Mouse (Mus musculus) midbrain, embryonic 14.5 days (tissue): Measurements from ENCODE around the gene Tiam1. TPM values are rescaled to one million over a fixed set of nuclear protein-coding genes. Genes with fewer than 3 reads are reported as not detected.

Source experiments
- ATAC-seq: fragments of 200-750 bp; cut with Nextera tagmentation; 2 replicates; pipeline ENCODE4 v1.8.0; 2017; ENCODE audit warnings: moderate number of reproducible peaks, moderate library complexity; ENCODE audit not compliant: low FRiP score, low TSS enrichment
- DNase-seq: peaks from one replicate; pipeline ENCODE4 v3.0.0-alpha.2; 2015
- H3K27ac ChIP-seq: fragments of 300-500 bp; sonication (generic); replicated peaks from 2 replicates; pipeline ENCODE4 v1.5.1; 2014; ENCODE audit warnings: mild to moderate bottlenecking, low read depth, low read length, moderate library complexity
- H3K27me3 ChIP-seq: fragments of 300-500 bp; sonication (generic); 2 replicates; pipeline ENCODE4 v1.6.1; 2014; ENCODE audit warnings: low read length, control low read depth, mixed read lengths; ENCODE audit not compliant: control insufficient read depth, insufficient read depth
- H3K36me3 ChIP-seq: fragments of 300-500 bp; sonication (generic); 2 replicates; pipeline ENCODE4 v1.6.1; 2014; ENCODE audit warnings: low read length, control low read depth; ENCODE audit not compliant: control insufficient read depth, insufficient read depth
- H3K4me1 ChIP-seq: fragments of 300-500 bp; sonication (generic); 2 replicates; pipeline ENCODE4 v1.6.1; 2014; ENCODE audit warnings: mild to moderate bottlenecking, antibody characterized with exemption, low read length, control low read depth; ENCODE audit not compliant: control insufficient read depth, insufficient read depth
- H3K4me2 ChIP-seq: fragments of 300-500 bp; sonication (generic); 2 replicates; pipeline ENCODE4 v1.6.1; 2014; ENCODE audit warnings: mild to moderate bottlenecking, low read length, moderate library complexity
- H3K4me3 ChIP-seq: fragments of 300-500 bp; sonication (generic); replicated peaks from 2 replicates; pipeline ENCODE4 v1.5.1; 2014; ENCODE audit warnings: low read depth, low read length
- H3K9ac ChIP-seq: fragments of 300-500 bp; sonication (generic); replicated peaks from 2 replicates; pipeline ENCODE4 v1.6.1; 2014; ENCODE audit warnings: mild to moderate bottlenecking, low read length, moderate library complexity
- H3K9me3 ChIP-seq: fragments of 300-500 bp; sonication (generic); 2 replicates; pipeline ENCODE4 v1.6.1; 2016; ENCODE audit warnings: low read length, control low read depth, mixed read lengths; ENCODE audit not compliant: control insufficient read depth
- WGBS: fragments of 180-500 bp; shearing (Covaris S2); extraction: QIAGEN DNeasy Blood & Tissue Kit; methylation state at CpG from one replicate; pipeline ENCODE4 v1.1.7; 2014; 5-methylcytosine and 5-hydroxymethylcytosine counted together
- polyA plus RNA-seq: library from polyadenylated mRNA; unstranded; fragments of >200 nt; fragmentation: Nextera tagmentation; extraction: Ambion mirVana; gene quantifications from 2 replicates; pipeline ENCODE4 v1.2.1, GENCODE M21; 2014

The Tiam1 gene
- polyA plus RNA-seq, 1 experiment from 2014 or later = 34.6 TPM

DNA sequence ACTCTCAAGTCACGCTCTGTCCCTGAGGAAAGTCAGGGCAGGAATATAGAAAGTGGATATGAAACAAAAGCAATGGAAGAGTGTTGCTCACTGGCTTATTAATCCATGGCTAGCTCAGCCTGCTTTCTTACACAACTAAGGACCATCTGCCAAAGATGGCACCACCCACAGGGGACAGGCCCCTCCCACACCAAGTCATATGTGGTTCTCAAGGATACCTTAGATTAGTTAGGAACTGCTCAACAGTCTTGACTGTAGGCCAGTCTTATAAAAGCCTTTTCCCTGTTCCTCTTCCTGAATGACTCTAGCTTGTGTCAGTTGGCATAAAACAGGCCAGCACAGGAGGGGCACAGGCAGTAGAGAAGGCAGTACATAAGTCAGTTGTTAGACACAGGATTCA lies 51.7 kb downstream of the Tiam1 start:
- ATAC-seq = no peak

DNA sequence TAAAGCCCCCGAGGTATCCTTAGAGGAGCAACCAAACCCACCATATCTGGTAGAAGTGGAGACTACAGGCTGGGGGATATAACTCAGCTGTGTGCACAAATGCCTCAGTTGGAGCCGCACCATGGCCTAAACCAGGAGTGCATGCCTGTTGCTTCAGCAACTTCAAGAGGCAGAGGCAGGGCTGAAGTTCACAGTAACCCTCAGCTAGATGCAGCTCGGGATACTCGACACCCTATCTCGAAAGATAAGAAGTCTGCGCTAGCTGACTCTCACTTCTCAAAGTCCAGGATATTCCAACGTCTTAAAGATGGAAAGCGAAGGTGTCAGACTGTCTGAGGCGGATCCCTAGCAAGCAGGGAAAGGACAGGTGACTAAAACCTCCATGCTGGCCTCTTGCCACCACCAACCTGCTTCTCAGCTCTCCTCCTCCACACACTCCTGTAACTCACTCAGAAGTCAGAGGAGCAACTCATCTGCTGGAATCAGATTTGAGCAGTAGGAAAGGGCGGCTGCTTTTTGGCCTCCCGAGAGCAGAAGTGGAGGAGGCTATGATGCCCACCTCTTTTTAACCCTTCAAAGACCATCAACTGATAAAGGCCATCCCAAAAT lies 52.4 kb downstream of the Tiam1 start:
- Histone ChIP-seq H3K36me3 (no peaks in the 10 kb centered on the region), H3K9ac (no peak overlapping the region), H3K4me3 (no peak overlapping the region), H3K27ac (no peak overlapping the region), H3K9me3 (no peaks in the 10 kb centered on the region), H3K27me3 (no peaks in the 10 kb centered on the region), H3K4me1 (0 out of 2 replicates have a peak, but pooled peaks cover 2% of the 10 kb centered on the region), H3K4me2 (no peak overlapping the region)
- no peak for ATAC-seq
- no peak for DNase-seq
- 88% methylated on average over 11 of the region's 11 CpGs for WGBS

More for the DNA sequence above, 51.7 kb downstream of the Tiam1 start:
- DNase-seq = no peak
- Histone ChIP-seq H3K9ac (no peak overlapping the region), H3K36me3 (no peaks in the 10 kb centered on the region), H3K27ac (no peak overlapping the region), H3K4me2 (no peak overlapping the region), H3K9me3 (no peaks in the 10 kb centered on the region), H3K4me3 (no peak overlapping the region), H3K4me1 (0 out of 2 replicates have a peak, but pooled peaks cover 2% of the 10 kb centered on the region), H3K27me3 (no peaks in the 10 kb centered on the region)
- WGBS = 87% methylated on average over 1 of the region's 1 CpGs

DNA sequence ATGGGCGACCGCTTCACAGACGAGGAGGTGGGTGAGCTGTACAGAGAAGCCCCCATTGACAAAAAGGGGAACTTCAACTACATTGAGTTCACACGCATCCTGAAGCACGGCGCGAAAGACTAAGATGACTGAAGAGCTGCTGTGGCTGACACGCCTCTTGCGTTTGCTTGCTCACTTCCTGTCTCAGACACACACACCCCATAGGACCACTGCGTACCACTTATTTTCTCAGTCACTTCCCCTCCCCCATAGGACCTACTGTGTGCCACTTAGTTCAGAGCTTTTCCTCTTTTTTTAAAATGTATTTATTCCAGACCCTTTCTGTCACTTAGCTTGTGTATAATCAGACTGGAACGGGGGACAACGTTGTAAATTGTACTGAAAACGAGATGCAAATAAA lies 53.2 kb downstream of the Tiam1 start:
- Histone ChIP-seq H3K9me3 (no peaks in the 10 kb centered on the region), H3K4me3 (no peak overlapping the region), H3K4me2 (no peak overlapping the region), H3K27me3 (no peaks in the 10 kb centered on the region), H3K9ac (no peak overlapping the region), H3K36me3 (no peaks in the 10 kb centered on the region), H3K27ac (no peak overlapping the region), H3K4me1 (0 out of 2 replicates have a peak, but pooled peaks cover 2% of the 10 kb centered on the region)
- 96% methylated on average over 13 of the region's 13 CpGs for WGBS
- DNase-seq = no peak
- ATAC-seq = no peak

DNA sequence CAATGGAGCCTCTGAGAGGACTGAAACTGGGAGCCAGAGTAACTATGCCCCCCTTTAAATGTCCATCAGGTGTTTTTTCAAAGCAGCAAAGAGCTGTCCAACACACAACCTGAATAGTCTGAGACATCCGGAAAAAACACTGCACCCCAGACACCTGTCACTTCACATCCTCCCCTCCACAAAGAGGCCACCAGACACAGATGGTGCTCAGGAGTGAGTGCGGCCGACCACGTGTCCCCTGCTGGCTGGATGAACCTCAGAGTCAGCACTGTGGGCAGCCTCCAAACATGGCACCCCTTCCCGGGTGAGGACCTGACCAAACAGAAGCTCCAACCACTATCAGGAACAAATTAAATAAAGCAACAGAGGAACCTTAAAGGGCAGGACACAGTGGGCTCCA lies 56.3 kb downstream of the Tiam1 start:
- no peaks in the 10 kb centered on the region for H3K4me1 ChIP-seq
- H3K4me3 ChIP-seq = no peak overlapping the region
- no peak overlapping the region for H3K9ac ChIP-seq
- no peaks in the 10 kb centered on the region for H3K27me3 ChIP-seq
- no peaks in the 10 kb centered on the region for H3K36me3 ChIP-seq
- ATAC-seq (no peak), DNase-seq (no peak)
- H3K4me2 ChIP-seq = no peak overlapping the region
- 90% methylated on average over 5 of the region's 5 CpGs for WGBS
- no peak overlapping the region for H3K27ac ChIP-seq
- H3K9me3 ChIP-seq = no peaks in the 10 kb centered on the region

DNA sequence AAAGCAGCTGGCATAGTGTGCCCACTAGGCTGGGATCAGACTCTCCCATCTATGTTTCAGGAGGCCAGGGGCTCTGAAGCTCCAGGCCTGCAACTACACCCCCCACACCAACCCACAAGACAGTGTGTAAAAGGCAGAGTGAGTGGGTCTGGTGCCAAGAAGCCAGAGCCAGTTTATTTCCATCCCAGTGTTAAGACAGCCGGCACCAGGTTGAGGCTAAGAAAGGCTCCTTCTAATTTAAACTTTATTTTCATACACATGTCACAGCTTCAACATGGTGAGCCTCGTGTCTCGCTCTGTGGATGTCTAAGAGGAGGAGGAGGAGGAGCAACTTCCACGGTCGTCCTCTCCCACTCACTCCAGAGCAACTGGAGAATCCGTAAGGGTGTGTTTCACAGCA lies 57.5 kb downstream of the Tiam1 start:
- Histone ChIP-seq H3K27me3 (no peaks in the 10 kb centered on the region), H3K4me1 (no peaks in the 10 kb centered on the region), H3K9ac (no peak overlapping the region), H3K36me3 (no peaks in the 10 kb centered on the region), H3K4me3 (no peak overlapping the region), H3K27ac (no peak overlapping the region), H3K4me2 (no peak overlapping the region), H3K9me3 (no peaks in the 10 kb centered on the region)
- no peak for ATAC-seq
- 91% methylated on average over 6 of the region's 6 CpGs for WGBS
- no peak for DNase-seq

DNA sequence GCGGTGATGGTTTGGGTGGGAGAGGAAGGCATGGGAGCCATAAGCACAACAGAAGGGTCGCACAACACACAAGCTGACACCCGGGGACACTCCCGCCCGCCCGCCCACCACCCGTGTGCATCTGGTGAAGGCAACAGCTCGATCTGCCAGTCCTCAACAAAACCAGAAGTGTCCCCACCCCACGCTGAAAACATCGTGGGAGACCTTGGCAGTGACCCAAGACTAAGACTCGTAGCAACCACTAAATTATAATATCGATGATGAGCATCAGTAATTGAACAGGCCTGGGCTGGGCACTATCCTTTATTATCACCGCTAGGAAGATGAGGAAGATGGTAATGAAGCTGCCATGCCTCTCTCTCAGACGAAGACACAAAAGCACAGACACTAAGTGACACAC lies 58.0 kb downstream of the Tiam1 start:
- H3K9me3 ChIP-seq = no peaks in the 10 kb centered on the region
- no peaks in the 10 kb centered on the region for H3K4me1 ChIP-seq
- H3K27ac ChIP-seq = no peak overlapping the region
- ATAC-seq (no peak), DNase-seq (no peak)
- no peak overlapping the region for H3K4me3 ChIP-seq
- no peaks in the 10 kb centered on the region for H3K36me3 ChIP-seq
- no peak overlapping the region for H3K9ac ChIP-seq
- 80% methylated on average over 14 of the region's 14 CpGs for WGBS
- H3K27me3 ChIP-seq = no peaks in the 10 kb centered on the region
- H3K4me2 ChIP-seq = no peak overlapping the region

DNA sequence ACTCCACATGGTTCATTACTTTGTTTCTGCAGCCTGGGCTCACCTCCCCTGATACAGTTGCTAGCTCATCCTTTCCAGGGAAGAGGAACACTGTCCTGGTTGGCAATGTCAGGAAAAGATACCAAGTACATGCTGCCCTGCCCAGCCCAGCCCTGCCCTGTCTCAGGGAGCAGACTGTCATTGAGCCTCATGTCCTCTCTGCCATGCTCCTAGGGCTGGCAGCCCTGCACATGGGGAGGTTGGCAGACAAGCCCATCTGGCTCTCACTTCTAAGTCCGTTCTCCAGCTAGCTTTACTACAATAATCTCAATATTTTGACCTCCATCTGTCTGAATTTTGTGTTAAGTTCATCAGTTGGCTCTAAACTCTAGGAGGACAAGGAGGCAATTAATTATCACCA lies 62.4 kb downstream of the Tiam1 start:
- no peak overlapping the region for H3K9ac ChIP-seq
- no peaks in the 10 kb centered on the region for H3K36me3 ChIP-seq
- H3K4me1 ChIP-seq = no peaks in the 10 kb centered on the region; the same call in 1 of the 2 replicates
- no peaks in the 10 kb centered on the region for H3K9me3 ChIP-seq
- no peak overlapping the region for H3K27ac ChIP-seq
- 94% methylated on average over 1 of the region's 1 CpGs for WGBS
- H3K27me3 ChIP-seq = no peaks in the 10 kb centered on the region
- no peak overlapping the region for H3K4me3 ChIP-seq
- DNase-seq (no peak), ATAC-seq (no peak)
- H3K4me2 ChIP-seq = no peak overlapping the region

DNA sequence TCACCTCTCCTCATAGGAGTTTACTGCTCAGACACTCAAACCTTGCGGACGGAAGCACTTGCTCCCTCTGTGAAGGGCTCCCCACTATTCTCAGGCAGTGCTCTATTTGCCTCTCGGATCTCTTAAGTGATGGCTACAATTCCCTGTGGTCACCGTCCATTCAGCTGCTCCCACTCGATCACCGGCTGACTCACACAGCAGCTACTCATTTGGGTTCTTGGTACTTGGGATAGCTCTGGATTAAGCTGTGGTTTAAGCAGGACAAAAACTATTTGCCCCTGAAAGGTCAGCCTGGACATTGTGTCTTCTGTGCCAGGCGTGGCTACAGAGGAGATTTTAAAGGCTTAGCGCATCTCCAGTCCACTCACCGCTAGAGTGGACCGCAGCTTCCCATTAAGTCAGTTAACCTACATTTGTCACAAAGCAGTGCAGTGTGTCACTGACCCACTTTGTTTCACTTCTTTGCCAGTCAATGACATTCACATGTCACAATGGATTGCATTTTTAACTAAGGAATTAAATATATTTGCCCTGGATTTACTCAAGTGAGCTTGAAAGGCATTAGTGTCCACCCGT lies 64.7 kb downstream of the Tiam1 start:
- ATAC-seq = no peak
- WGBS = 47% methylated on average over 11 of the region's 11 CpGs

DNA sequence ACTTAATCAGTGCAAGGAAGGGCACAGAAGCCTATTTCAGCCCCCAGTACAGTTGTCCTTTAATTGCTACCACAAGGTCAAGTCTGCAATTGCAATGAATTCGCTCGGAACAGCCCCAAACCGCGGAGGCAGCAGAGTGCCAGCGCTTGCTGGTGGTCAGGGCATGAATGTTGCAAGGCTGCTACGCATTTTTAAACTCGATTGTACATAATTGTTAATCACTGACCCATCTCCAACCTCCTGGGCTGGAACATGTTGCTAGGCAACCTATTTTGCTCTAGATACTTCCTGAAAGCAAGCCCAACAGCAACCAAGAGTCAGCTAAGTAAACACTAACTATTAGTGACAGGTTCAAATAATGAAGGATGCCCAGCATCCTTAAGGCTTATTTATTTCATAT lies 70.1 kb downstream of the Tiam1 start:
- peak; percentile 57 for DNase-seq
- WGBS = 6% methylated on average over 7 of the region's 7 CpGs
- H3K4me2 ChIP-seq = peak overlapping the region; percentile 40; the same call in 1 of the 2 replicates

More for the DNA sequence above, 64.7 kb downstream of the Tiam1 start:
- no peak overlapping the region for H3K27ac ChIP-seq
- H3K9ac ChIP-seq = no peak overlapping the region
- H3K4me1 ChIP-seq = peaks cover 3% of the 10 kb centered on the region
- H3K9me3 ChIP-seq = no peaks in the 10 kb centered on the region
- no peak overlapping the region for H3K4me2 ChIP-seq
- no peak for DNase-seq
- H3K4me3 ChIP-seq = no peak overlapping the region
- no peaks in the 10 kb centered on the region for H3K27me3 ChIP-seq
- H3K36me3 ChIP-seq = no peaks in the 10 kb centered on the region

More for the DNA sequence above, 70.1 kb downstream of the Tiam1 start:
- no peak for ATAC-seq
- H3K4me3 ChIP-seq = no peak overlapping the region
- no peaks in the 10 kb centered on the region for H3K9me3 ChIP-seq
- H3K27me3 ChIP-seq = no peaks in the 10 kb centered on the region
- H3K4me1 ChIP-seq = peaks cover 24% of the 10 kb centered on the region
- no peak overlapping the region; the same call in 1 of the 2 replicates for H3K27ac ChIP-seq
- H3K9ac ChIP-seq = no peak overlapping the region
- no peaks in the 10 kb centered on the region for H3K36me3 ChIP-seq
